Mouse (Mus musculus): ENCODE data around the gene Ube2q2. TPM values are rescaled to one million over a fixed set of nuclear protein-coding genes. Genes with fewer than 3 reads are reported as not detected.

Ube2q2 gene
- polyA plus RNA-seq, 1 experiment: 8.9 TPM

DNA sequence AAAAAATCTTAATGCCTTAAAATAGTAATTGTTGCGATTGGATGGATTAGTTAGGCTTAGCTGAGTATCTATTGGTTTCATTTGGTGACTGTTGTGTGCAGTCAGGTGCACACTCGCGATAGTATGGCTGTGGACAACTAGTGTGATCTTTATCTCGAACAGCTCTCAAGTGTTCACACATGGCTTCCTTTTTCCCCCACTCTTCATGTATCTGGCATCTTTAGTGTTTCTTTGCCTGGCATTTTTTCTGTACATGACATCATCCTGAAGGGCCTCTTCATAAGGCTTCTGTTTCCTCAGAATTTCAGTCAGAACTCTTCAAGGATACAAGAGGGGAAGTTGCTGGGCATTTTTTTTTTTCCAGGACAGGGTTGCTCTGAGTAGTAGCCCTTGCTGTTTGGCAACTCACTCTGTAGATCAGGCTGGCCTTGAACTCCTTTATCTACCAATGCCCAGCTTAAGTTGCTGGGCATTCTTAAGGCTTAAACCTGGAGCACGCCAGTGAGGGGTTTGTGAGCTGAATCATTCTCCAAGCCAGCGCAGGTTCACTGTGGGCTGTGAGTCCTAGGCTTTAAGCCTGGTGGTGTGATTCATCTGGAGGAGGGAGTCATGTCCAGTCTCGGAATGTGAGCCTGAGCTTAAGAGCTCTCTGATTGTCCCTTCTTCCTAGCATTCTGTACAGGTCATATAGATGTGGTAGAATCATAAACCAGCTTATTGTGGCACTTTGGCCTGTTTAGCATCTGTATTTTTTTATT is 22.2 kb downstream of the Ube2q2 start:
- Histone ChIP-seq H3K79me2 (ENCODE audit: control insufficient read depth, insufficient read depth) (peaks cover 11% of the 10 kb centered on the region), H3K27me3 (ENCODE audit: control insufficient read depth, insufficient read depth, insufficient read length) (no peaks in the 10 kb centered on the region), H3ac (ENCODE audit: control insufficient read depth, insufficient read length) (no peak overlapping the region), H3K4me3 (no peak overlapping the region), H3K36me3 (ENCODE audit: control insufficient read depth, insufficient read depth) (peaks cover 5% of the 10 kb centered on the region), H3K4me2 (ENCODE audit: low read depth) (no peak overlapping the region)
- TF ChIP-seq MYOD1 (IDR thresholded peaks at IDR 0.05; ENCODE audit: control insufficient read depth in 1 of 3, insufficient read length in 2 of 3, low read depth in 2 of 3) (no peak), TCF12 (IDR thresholded peaks at IDR 0.05; ENCODE audit: insufficient read depth, poor library complexity, severe bottlenecking) (no peak), TCF3 (IDR thresholded peaks at IDR 0.05; ENCODE audit: insufficient read length, low read depth) (no peak), CEBPB (IDR thresholded peaks at IDR 0.05; ENCODE audit: insufficient read depth, poor library complexity, severe bottlenecking) (no peak), MAX (IDR thresholded peaks at IDR 0.05; ENCODE audit: low read depth) (no peak), E2F4 (IDR thresholded peaks at IDR 0.05; ENCODE audit: insufficient read depth) (no peak)

DNA sequence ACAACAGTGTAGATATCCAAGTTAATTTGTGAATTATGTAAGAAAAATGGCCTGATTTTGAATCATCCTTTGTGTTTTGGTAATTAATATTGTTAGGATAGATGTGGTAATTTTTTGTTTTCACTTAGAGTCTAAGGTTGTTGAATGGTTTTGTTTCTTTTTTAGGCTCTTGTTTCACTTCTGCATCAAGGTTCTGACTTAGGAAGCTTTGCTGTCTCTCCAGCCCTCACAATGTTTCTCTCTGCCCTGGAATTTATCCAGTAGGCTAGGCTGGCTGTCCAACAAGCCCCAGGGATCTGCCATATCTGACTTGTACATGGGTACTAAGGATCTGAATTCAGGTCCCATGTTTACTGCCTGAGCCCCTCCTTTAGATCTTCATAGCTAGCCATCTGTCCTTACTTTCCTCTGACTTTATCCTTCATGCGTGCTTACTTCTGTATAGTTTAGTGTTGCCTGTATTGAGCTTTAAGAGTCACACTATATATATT is 23.6 kb downstream of the Ube2q2 start:
- H3K36me3 ChIP-seq (ENCODE audit: control insufficient read depth, insufficient read depth): peaks cover 5% of the 10 kb centered on the region
- H3K4me3 ChIP-seq: no peak overlapping the region
- H3K27me3 ChIP-seq (ENCODE audit: control insufficient read depth, insufficient read depth, insufficient read length): no peaks in the 10 kb centered on the region
- H3ac ChIP-seq (ENCODE audit: control insufficient read depth, insufficient read length): no peak overlapping the region
- TF ChIP-seq SRF (IDR thresholded peaks at IDR 0.05; ENCODE audit: control insufficient read depth, insufficient read length, low read depth) (no peak), MYOG (IDR thresholded peaks at IDR 0.05; ENCODE audit: control insufficient read depth in 1 of 3, insufficient read depth in 1 of 3, insufficient read length in 2 of 3, low read depth in 2 of 3) (no peak), POLR2A (IDR thresholded peaks at IDR 0.05; ENCODE audit: insufficient read length, low read depth) (no peak), CEBPB (IDR thresholded peaks at IDR 0.05; ENCODE audit: insufficient read depth, poor library complexity, severe bottlenecking) (no peak), REST (IDR thresholded peaks at IDR 0.05; ENCODE audit: insufficient read depth, insufficient read length) (no peak), MAX (IDR thresholded peaks at IDR 0.05; ENCODE audit: low read depth) (no peak), TCF12 (IDR thresholded peaks at IDR 0.05; ENCODE audit: insufficient read depth, poor library complexity, severe bottlenecking) (no peak), POLR2AphosphoS2 (IDR thresholded peaks at IDR 0.05; ENCODE audit: insufficient read length, low read depth) (no peak), USF1 (IDR thresholded peaks at IDR 0.05; ENCODE audit: low read depth) (no peak), E2F4 (IDR thresholded peaks at IDR 0.05; ENCODE audit: insufficient read depth) (no peak), MYOD1 (IDR thresholded peaks at IDR 0.05; ENCODE audit: control insufficient read depth in 1 of 3, insufficient read length in 2 of 3, low read depth in 2 of 3) (no peak), TCF3 (IDR thresholded peaks at IDR 0.05; ENCODE audit: insufficient read length, low read depth) (no peak)
- no peak overlapping the region for H3K4me2 ChIP-seq (ENCODE audit: low read depth)
- peaks cover 11% of the 10 kb centered on the region for H3K79me2 ChIP-seq (ENCODE audit: control insufficient read depth, insufficient read depth)

DNA sequence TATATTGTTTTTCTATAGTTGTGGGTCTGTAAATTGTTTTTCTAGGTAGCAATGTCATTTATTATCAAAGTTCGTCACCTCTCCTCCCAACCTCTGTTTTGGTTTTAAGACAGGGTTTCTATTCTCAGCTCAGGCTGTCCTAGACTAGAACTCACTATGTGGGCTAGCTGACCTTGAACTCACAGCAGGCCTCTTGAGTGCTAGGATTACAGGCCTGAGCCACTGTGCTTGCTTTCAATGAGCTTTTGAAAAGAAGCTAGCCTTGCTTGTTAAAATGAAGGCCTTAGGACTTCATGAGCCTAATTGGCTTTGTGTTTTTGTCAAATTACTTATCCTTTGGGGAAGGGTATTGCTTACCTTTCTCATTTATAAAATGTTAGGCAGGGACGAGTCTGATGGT is 25.6 kb downstream of the Ube2q2 start:
- H3ac ChIP-seq (ENCODE audit: control insufficient read depth, insufficient read length): no peak overlapping the region
- H3K27me3 ChIP-seq (ENCODE audit: control insufficient read depth, insufficient read depth, insufficient read length): no peaks in the 10 kb centered on the region
- H3K79me2 ChIP-seq (ENCODE audit: control insufficient read depth, insufficient read depth): peaks cover 11% of the 10 kb centered on the region
- no peak overlapping the region for H3K4me2 ChIP-seq (ENCODE audit: low read depth)
- no peak overlapping the region for H3K4me3 ChIP-seq
- H3K36me3 ChIP-seq (ENCODE audit: control insufficient read depth, insufficient read depth): peaks cover 5% of the 10 kb centered on the region
- no peak for TF ChIP-seq SRF (IDR thresholded peaks at IDR 0.05; ENCODE audit: control insufficient read depth, insufficient read length, low read depth)

DNA sequence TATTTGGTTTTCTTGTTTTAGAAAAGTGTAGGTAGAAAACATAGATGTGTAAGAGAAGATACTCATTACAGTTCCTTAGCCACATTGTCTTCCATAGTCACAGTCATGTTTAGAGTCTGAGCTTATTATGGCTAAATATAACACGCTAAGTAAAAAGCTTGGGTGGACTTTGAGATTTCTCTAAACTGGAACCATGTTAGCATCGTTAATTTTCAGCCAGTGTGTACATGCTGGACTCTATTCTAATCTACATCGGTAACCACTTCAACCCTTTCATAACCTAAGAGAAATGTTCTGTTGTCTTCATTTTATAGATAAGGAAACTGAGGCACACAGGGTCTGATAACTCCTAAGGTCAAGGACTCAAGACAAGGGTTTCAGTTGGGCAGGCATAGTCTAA is 47.2 kb downstream of the Ube2q2 start:
- TF ChIP-seq TCF12 (IDR thresholded peaks at IDR 0.05; ENCODE audit: insufficient read depth, poor library complexity, severe bottlenecking) (no peak), E2F4 (IDR thresholded peaks at IDR 0.05; ENCODE audit: insufficient read depth) (no peak), POLR2A (IDR thresholded peaks at IDR 0.05; ENCODE audit: insufficient read length, low read depth) (no peak), TCF3 (IDR thresholded peaks at IDR 0.05; ENCODE audit: insufficient read length, low read depth) (no peak), POLR2AphosphoS2 (IDR thresholded peaks at IDR 0.05; ENCODE audit: insufficient read length, low read depth) (no peak), CEBPB (IDR thresholded peaks at IDR 0.05; ENCODE audit: insufficient read depth, poor library complexity, severe bottlenecking) (no peak), MYOG (IDR thresholded peaks at IDR 0.05; ENCODE audit: control insufficient read depth in 1 of 3, insufficient read depth in 1 of 3, insufficient read length in 2 of 3, low read depth in 2 of 3) (no peak), MYOD1 (IDR thresholded peaks at IDR 0.05; ENCODE audit: control insufficient read depth in 1 of 3, insufficient read length in 2 of 3, low read depth in 2 of 3) (no peak), REST (IDR thresholded peaks at IDR 0.05; ENCODE audit: insufficient read depth, insufficient read length) (no peak)
- H3K27me3 ChIP-seq (ENCODE audit: control insufficient read depth, insufficient read depth, insufficient read length): no peaks in the 10 kb centered on the region
- no peaks in the 10 kb centered on the region for H3K79me2 ChIP-seq (ENCODE audit: control insufficient read depth, insufficient read depth)
- H3K36me3 ChIP-seq (ENCODE audit: control insufficient read depth, insufficient read depth): peaks cover 5% of the 10 kb centered on the region
- H3K4me2 ChIP-seq (ENCODE audit: low read depth): no peak overlapping the region
- H3K4me3 ChIP-seq: no peak overlapping the region
- no peak overlapping the region for H3ac ChIP-seq (ENCODE audit: control insufficient read depth, insufficient read length)

DNA sequence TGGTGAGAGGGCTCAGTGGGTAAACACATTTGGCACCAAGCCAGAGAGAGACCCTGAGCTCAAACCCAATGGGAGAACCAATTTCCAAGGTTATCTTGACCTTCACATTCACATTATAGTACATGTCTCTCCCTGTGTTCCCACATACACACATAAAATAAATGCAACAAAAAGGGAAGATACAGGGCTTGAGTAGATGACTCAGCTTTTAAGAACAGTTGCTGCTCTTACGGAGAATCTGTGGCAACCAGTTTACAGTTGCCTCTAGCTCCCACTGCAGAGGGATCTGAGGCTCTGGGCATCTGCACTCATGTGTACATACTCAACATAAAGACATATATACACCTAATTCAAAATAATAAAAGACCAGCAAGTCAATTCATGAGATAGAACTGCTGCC is 49.6 kb downstream of the Ube2q2 start:
- no peak for TF ChIP-seq POLR2AphosphoS2 (IDR thresholded peaks at IDR 0.05; ENCODE audit: insufficient read length, low read depth)
- no peak for TF ChIP-seq MAX (IDR thresholded peaks at IDR 0.05; ENCODE audit: low read depth)
- no peak for TF ChIP-seq USF1 (IDR thresholded peaks at IDR 0.05; ENCODE audit: low read depth)
- TF ChIP-seq TCF3 (IDR thresholded peaks at IDR 0.05; ENCODE audit: insufficient read length, low read depth): no peak
- TF ChIP-seq TCF12 (IDR thresholded peaks at IDR 0.05; ENCODE audit: insufficient read depth, poor library complexity, severe bottlenecking): no peak
- no peak for TF ChIP-seq CEBPB (IDR thresholded peaks at IDR 0.05; ENCODE audit: insufficient read depth, poor library complexity, severe bottlenecking)
- H3ac ChIP-seq (ENCODE audit: control insufficient read depth, insufficient read length): no peak overlapping the region
- H3K27me3 ChIP-seq (ENCODE audit: control insufficient read depth, insufficient read depth, insufficient read length): no peaks in the 10 kb centered on the region
- H3K4me2 ChIP-seq (ENCODE audit: low read depth): no peak overlapping the region
- H3K79me2 ChIP-seq (ENCODE audit: control insufficient read depth, insufficient read depth): no peaks in the 10 kb centered on the region
- H3K4me3 ChIP-seq: no peak overlapping the region
- peaks cover 8% of the 10 kb centered on the region for H3K36me3 ChIP-seq (ENCODE audit: control insufficient read depth, insufficient read depth)
